Mouse (Mus musculus): Measurements from ENCODE around the gene Pgghg.
A peak's percentile ranks its signal among the peaks of the same experiment; 100 is the strongest.

Pgghg gene

DNA sequence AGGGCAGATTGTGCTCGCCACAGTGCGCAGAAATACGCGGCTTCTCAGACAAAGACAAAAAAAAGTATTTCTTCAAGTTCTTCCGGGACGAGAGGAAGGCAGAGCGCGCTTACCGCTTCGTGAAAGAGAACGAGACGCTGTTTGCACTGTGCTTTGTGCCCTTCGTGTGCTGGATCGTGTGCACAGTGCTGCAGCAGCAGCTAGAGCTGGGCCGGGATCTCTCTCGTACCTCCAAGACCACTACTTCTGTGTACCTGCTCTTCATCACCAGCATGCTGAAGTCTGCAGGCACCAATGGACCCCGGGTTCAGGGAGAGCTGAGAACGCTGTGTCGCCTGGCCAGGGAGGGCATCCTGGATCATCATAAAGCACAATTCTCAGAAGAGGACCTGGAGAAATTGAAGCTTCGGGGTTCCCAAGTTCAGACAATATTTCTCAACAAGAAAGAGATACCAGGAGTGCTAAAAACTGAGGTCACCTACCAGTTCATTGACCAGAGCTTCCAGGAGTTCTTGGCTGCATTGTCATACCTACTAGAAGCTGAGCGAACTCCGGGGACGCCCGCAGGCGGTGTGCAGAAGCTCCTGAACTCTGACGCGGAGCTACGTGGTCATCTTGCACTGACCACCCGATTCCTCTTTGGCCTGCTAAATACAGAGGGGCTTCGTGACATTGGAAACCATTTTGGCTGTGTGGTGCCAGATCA is 18.0 kb upstream of the Pgghg start:
- no peak for DNase-seq

GRCm38 (mm10) chr7:140927181-140927580 is 14.0 kb upstream of the Pgghg start:
- DNase-seq, result no peak

- no peak for DNase-seq
Measured at GRCm38 (mm10) chr7:140938436-140938835, 2.8 kb upstream of the Pgghg start.

DNA sequence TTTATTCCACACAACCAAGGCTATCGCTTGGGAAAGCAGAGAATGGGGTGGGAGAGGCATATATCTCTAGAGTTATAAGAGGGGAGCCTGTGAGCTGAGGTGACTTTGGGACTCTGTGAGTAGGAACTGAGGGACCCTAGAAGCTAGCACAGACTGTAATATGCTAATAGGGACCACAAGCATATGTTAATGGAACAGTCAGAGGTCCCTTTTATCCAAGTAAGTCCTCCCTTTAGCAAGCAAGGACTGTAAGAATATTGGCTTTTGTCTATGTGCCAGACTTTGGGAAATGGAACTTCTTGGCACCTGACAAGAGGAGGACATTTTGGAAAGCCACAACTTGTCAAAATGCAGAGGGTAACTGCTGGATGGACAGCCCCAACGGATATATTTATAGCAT is 2.3 kb upstream of the Pgghg start:
- DNase-seq, result no peak

GRCm38 (mm10) chr7:140939669-140940171 is 1.5 kb upstream of the Pgghg start:
- no peak for DNase-seq

- DNase-seq, result no peak
Measured at GRCm38 (mm10) chr7:140942341-140942740, 1.1 kb downstream of the Pgghg start.

DNA sequence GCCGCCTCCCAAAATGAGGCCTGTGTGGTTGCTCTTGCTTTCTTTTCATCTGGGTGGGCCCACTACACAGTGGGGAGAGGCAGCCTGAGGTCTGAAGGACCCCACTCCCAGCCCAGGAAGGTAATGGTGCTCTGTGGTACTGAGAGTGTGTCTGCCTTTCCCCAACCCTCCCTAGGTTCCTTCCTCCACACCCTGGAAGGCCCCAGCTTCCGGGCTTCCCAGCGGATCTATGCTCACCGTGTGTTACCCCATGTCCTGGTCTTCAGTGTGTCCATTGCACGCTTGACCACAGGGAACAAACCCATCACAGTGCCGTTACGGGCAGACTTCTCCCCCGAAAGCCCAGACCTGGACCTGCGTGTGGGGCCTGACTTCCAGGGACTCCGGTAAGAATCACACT is 1.6 kb downstream of the Pgghg start:
- DNase-seq, result no peak

- no peak for DNase-seq
Measured at GRCm38 (mm10) chr7:140943356-140943755, 2.2 kb downstream of the Pgghg start.

GRCm38 (mm10) chr7:140944236-140944635 is 3.0 kb downstream of the Pgghg start:
- no peak for DNase-seq

DNA sequence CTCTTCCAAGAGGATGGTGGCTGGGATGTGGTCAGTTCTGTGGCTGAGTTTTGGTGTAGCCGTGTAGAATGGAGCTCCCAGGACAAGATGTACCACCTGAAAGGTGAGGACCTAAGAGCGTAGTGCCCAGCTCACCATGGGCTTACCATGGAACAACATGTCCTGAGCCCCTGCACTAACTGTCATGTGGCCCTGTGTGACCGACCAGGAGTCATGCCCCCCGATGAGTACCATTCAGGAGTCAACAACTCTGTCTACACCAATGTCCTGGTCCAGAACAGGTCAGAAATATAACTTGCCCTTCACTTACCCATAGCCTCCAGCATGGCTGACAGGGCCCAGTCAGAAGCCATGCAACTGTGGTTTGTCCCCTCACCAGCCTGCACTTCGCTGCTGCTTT is 4.1 kb downstream of the Pgghg start:
- DNase-seq, result no peak

GRCm38 (mm10) chr7:140946311-140946710 is 5.1 kb downstream of the Pgghg start:
- no peak for DNase-seq

DNA sequence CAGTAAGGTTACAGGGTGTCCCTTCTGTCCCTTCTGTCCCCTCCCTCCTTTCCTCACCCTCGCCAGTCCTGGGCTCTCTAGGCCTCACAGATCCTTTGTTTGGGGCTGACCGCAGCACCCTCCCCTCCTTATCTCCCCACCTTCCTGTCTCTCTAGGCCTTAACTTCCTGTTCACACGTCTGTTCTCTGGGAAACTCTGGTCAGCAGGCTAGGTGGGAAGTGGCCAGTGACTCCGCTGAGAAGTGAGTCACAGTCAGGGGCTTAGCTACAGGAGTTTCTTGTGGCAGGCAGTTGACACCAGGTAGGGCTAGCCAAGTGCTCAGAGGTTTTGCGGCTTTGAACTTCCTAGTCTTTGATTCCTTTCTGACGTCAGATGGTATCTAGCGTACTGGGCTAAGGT is 5.8 kb downstream of the Pgghg start:
- DNase-seq, result no peak

GRCm38 (mm10) chr7:140948161-140948560 is 7.0 kb downstream of the Pgghg start:
- no peak for DNase-seq

- DNase-seq, result no peak
Measured at GRCm38 (mm10) chr7:140949255-140949654, 8.1 kb downstream of the Pgghg start.

GRCm38 (mm10) chr7:140949824-140950530 is 8.8 kb downstream of the Pgghg start, which contains the start of gene Ifitm5:
Gene Ifitm5, minus strand, starts transcription at chr7:140950291.
- no peak for DNase-seq

- DNase-seq, result no peak
Measured at GRCm38 (mm10) chr7:140951051-140951450, 9.9 kb downstream of the Pgghg start.

DNA sequence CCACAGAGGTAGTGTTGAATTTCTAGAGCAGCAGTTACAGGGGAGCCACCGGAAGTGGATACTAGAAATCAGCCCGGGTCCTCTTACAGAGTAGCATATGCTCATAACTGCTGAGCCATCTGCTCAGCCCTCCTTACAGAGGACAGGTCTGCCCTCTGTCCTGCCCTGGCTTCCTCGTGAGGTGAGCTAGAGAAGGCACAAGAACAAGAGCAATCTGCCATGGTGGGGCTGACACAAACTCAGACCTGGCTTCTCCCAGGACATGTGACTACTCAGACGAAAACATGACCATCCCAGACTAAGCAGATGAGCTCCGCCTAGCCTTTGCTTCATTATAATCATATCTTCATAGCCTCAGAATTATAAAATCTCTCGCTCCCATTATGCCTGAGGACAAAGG is 10.6 kb downstream of the Pgghg start:
- no peak for DNase-seq

DNA sequence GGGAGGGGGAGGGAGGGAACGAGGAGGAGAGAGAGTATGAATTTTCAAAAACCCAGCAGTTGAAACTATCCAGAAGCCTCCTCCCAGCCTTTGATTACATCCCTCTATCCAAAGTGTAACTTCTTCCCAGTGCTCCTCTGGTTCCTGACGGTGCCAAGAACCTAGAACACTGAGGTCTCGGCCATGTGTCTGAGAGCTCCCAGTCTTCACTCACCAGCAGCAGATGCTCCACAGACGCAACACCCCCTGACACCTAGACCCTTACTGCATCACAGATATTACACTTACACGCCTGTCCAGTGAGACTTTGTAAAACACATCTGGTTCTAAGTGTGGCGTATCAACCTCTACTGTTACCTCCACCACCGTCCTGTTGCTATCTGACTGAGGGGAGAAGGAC is 11.2 kb downstream of the Pgghg start:
- DNase-seq, result no peak

GRCm38 (mm10) chr7:140953133-140953532 is 11.9 kb downstream of the Pgghg start:
- no peak for DNase-seq

GRCm38 (mm10) chr7:140953800-140954732 is 12.9 kb downstream of the Pgghg start:
- peak in 1 of 2 experiments; percentile 8 for DNase-seq

GRCm38 (mm10) chr7:140954733-140955071 is 13.5 kb downstream of the Pgghg start:
- peak in 1 of 2 experiments; percentile 7 for DNase-seq

DNA sequence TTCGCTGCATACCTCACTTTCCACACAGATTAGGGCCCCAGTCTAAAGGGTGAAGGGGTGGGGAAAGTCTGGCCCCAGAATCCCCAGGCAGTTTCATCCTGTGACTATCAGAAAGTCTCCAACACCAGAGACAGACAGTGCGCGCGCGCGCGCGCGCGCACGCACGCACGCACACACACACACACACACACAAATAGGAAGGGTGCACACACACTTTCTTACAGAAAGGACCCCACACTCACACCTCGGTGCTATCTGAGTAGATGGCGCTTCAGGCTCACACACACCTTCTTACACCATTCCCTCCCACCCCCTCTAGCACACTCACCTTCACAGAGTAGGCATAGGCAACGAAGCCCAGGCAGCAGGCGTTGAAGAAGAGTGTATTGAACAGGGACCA is 14.2 kb downstream of the Pgghg start:
- DNase-seq, result no peak

Data from kidney, adult 8-10 months (tissue).